Mouse (Mus musculus) layer of hippocampus, postnatal 36 days (tissue): ENCODE data around the gene Hoxd9. TPM values are rescaled to one million over a fixed set of nuclear protein-coding genes. Genes with fewer than 3 reads are reported as not detected.

Experiments used
- DNase-seq, 2 experiments: peaks; one replicate each; pipeline ENCODE4 v3.0.0; 2022
- total RNA-seq, 2 experiments: library from RNA; stranded (reverse); gene quantifications; 2 replicates each; pipeline ENCODE4 v1.2.3; 2021

Gene Hoxd9
- total RNA-seq, 2 experiments from 2014 or later = not detected

GRCm38 (mm10) chr2:74713239-74714150 is 16.0 kb downstream of the Hoxd9 start:
- DNase-seq = no peak

DNA sequence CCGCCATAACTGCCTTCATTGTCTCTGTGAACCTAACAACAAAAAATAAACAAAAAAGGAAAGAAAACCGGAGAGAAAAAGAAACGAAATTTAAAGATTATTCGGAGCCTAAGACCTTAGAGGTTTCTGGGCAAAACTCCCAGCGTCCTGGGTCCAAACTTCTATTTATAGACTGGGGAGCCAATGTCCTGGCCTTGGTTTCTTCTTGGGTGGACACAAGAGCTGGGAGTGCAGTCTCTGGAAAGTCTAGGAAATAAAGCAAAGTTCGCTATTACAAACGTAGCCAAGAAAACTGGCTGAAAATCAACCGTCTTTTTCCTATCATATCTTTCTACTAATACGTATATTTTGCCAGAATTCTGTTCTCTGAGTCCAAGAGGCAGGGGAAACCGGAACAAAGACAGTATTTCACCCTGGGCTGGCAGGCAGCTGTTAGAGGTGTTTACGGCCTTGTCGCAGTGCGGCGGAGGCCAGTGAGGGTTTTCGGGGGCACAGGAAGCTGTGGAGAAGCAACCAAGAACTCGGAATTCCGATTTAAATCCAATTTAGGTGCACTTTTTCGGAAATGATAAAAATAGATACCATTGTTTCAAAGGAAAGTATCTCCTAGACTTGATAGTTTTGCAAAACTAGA is 16.7 kb downstream of the Hoxd9 start:
- DNase-seq = no peak

DNA sequence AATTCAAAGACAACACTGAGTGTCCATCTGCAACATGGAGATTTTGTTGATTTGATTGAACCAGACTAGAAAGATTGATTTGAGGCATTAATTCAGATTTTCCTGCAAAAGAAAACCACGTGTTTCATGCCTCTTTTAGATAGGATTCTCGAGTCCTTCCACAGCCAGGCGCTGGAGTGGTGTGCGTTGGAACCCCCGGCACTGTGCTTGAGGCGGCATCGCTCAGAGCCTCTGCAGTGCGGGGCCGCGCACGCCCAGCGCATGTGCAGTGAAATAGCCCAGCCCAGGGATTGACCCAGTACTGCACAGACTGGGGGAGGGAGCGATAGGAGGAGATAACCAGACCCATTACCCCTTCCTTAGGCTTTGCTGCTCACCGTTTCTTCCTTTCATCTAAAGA is 17.4 kb downstream of the Hoxd9 start:
- no peak for DNase-seq

GRCm38 (mm10) chr2:74715504-74716241 is 18.1 kb downstream of the Hoxd9 start:
- peak; percentile 63 to 66 for DNase-seq

- no peak for DNase-seq
Observed at GRCm38 (mm10) chr2:74720384-74720783, 22.9 kb downstream of the Hoxd9 start.

DNA sequence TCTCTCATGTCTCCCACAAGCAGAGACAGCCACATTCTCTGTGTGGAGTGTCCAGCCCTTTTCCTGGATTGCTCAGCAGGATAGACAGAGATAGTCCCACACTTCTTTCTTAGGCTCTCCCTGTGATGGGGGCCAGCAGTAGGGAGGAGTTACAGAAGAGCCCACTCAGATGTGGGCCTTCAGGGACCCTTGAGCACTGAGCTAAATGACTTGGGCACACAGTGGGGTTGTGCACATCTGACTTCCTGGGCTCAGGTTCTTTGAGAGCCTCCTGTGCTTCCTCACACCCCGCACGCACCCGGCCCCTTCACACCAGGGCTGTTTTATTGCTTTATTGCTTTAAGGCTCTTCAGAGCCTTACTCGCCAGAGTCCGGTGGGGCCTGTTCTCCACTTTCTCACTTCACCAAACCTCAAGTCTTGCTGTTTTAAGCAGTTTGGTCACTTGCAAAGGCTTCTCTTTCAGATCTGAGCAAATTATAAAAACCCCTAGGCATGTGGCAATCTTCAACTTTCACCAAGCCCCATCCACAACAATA is 23.5 kb downstream of the Hoxd9 start:
- no peak for DNase-seq

GRCm38 (mm10) chr2:74721882-74722281 is 24.4 kb downstream of the Hoxd9 start:
- no peak for DNase-seq

DNA sequence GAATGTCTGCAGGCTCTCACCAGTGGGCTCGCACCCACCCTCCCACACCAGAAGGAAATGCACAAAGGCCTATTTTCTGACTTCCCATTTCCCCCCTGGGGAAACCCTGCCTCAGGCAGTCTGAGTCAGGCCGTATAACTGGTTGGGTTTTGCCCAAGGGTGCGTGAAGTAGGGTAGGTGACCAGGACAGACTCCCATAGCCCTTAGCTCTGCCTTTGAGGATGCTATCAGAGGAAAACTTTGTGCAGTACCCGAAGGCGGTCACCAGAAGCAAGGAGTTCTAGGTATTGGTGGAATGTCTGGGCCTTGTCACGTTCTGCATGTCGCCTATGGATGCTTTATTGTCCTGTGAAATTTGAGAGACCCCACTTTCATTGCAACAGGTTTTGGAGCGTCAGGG is 25.4 kb downstream of the Hoxd9 start:
- no peak for DNase-seq

- no peak for DNase-seq
Observed at GRCm38 (mm10) chr2:74724244-74725015, 26.9 kb downstream of the Hoxd9 start.

DNA sequence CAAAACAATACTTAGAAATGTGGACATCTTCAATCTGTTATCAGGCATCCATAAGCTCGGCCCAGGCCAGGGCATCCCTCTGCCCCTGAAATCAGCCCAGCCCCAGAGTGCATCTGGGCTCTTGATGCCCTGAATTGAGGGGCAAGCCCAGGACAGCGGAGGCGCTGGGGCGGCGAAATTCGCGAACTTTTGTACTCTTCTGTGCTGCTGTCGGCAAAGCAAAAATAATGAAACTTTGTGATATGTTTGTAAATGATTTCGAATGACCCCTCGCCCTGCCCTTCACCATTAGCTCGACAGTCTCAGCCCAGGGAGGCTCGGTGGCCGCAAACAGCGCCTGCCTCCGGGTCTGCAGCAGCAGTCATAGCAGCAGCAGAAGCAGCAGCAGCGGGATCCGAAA is 27.6 kb downstream of the Hoxd9 start:
- no peak for DNase-seq

GRCm38 (mm10) chr2:74726551-74726950 is 29.0 kb downstream of the Hoxd9 start, which contains the start of gene Gm28230:
TSS of gene Gm28230 (plus strand) at chr2:74726728.
- no peak for DNase-seq

GRCm38 (mm10) chr2:74726973-74727639 is 29.6 kb downstream of the Hoxd9 start:
- DNase-seq = no peak

DNA sequence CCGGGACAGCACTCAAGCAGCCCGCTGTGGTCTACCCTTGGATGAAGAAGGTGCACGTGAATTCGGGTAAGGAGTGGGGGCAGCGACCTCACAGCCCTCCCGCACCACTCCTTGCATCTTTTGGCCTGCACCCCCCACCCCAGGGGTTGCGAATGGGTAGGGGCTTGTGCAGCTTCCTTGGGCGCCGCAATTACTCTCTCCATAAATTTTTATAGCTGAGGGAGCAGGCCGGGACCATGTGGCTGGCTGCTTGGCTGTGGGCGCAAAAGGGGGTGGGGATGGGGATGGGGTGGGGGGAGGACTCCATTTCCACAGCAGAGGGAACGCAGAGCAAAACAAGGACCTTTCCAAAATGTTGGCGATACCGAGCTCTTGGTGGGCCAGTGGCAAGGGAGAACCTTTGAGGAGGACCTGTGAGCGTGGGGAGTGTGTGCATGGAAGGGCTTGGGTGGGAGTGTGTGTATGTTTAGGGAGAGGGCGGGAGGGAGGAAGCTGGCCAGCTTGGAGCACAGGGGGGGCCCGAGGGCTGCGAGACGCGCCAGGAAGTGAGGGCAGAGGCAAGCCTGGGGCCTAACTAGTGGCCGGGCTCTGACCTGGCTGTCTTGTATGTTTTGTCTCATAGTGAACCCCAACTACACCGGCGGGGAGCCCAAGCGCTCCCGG is 30.2 kb downstream of the Hoxd9 start:
- no peak for DNase-seq

- DNase-seq = no peak
Observed at GRCm38 (mm10) chr2:74728303-74728680, 30.8 kb downstream of the Hoxd9 start.

DNA sequence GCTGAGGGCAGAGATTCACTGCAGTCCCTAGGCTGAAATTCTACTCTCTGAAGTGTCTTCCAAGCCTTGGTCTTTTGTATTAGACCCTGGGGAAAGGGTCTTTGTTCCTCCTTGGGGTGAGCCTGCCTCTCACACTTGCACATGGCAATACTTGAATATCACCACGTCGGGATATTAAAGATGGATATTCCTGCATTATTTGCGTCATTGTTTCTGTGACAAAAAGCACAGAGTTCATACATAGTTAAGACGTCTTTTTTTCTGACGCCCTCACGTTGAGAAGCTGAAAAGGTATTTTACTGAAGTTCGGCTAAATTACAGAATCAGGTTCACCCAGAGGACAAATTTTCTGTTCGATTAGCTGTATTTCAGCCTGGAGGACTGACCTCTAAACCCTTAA is 32.8 kb downstream of the Hoxd9 start:
- DNase-seq = no peak

GRCm38 (mm10) chr2:74731055-74731454 is 33.5 kb downstream of the Hoxd9 start:
- no peak for DNase-seq

DNA sequence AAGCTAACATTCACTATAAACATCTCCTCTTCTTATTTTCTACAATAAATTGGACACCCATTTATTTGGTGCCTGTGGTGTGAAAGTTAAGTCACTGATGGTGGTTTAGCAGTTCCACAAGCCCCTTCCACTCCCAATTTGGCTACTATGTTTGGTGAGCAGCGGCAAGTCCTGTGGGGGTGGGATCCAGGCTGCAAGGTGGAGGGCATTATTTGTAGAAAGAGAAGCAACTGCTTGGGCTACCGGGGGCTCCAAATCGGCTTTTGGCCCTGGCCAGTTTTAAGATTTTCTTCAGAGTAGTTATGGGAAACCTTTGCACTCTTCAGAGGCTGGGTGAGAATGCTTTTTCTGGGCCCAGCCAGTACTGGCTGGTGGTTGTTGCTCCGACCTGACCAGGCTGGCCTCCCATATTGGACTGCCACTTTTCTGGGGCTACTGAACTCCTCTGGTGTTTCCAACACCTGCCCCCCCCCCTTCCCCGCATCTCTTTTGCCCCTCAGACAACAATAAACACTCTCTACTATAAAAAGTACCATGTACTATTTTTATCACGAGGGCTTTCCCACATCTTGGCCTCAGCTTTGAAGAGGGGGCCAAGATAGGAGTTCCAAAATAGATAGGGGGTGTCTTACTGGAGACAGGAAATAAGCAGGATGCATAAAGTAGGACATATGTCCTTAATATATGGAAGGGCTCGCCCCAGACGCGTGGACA is 34.4 kb downstream of the Hoxd9 start:
- DNase-seq = no peak

- DNase-seq = no peak
Observed at GRCm38 (mm10) chr2:74732513-74733316, 35.2 kb downstream of the Hoxd9 start.

DNA sequence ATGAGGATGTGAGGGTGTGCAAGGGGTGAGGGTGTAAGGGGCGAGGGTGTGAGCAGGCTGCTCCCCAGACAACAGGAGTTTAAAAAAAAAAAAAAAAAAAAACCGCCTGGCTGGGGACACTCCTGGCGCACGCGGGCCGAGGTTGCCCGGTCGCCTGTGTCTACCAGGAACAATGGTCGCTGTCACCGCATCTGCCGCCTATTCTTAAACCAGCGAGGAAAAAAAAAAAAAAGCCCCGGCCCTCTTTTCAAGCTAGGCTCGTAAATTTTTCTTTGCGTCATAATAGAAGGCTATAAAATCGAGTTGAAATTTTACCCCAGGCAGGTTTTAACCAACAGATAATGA is 35.8 kb downstream of the Hoxd9 start:
- no peak for DNase-seq

- no peak for DNase-seq
Observed at GRCm38 (mm10) chr2:74733765-74734164, 36.2 kb downstream of the Hoxd9 start.
